Mouse (Mus musculus): ENCODE data around the gene Fbxo41.
"Not testable (repeated sequence)": the region's sequence is repeated elsewhere in the genome, so short reads cannot be mapped to it uniquely, and the experiment has no call there.

Fbxo41 gene

DNA sequence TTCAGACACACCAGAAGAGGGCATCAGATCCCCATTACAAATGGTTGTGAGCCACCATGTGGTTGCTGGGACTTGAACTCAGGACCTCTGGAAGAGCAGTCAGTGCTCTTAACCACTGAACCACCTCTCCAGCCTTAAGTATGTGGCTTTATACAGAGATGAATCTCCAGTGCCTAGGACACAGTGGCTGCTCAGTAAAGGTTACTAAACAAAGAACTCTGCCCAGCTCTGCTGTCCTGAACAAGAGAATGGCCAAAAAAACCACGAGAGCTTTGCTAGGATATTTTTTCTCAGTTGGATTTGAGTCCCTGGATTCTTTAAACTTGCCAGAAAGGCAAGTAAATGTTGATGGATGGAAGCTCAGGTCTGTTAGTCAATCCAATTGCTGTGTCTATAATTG lies 52.7 kb downstream of the Fbxo41 start:
- DNase-seq (ENCODE audit: low read depth, low spot score), result not testable (repeated sequence)

GRCm38 (mm10) chr6:85447351-85447750 lies 55.4 kb downstream of the Fbxo41 start:
- DNase-seq (ENCODE audit: low read depth, low spot score), result no peak

GRCm38 (mm10) chr6:85445286-85445685 lies 57.5 kb downstream of the Fbxo41 start:
- no peak for DNase-seq (ENCODE audit: low read depth, low spot score)

DNA sequence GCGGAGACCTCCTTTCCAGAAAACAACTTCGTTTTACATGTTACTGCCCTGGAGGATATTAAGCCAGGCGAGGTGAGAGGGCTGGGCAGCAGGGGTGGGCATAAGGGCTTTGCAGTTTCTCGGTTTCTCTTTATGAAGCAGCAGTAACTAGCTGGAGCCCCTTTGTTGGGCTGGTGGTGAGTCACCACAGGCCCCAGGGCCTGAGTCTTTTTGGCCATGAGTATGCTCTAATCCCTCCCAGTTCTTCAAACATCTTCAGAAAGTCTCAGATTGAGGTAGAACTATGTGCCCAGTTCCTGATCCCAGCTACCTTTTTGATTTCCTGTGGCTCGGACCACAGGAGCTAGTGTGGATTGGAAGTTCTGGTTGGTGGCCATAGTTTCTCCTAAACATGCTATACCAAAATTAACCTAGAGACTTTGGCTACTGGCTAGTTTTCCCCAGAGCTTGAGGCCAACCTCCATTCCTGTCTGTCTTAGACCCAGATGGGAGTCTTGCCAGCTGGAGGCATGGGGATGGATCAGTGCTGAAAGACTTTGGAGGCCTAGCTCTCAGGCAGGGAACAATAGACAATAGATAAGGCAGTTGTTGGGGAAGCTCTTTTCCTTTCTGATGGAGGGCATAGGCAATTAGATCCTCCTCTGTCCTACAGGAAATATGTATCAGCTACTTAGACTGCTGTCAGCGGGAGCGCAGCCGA lies 58.4 kb downstream of the Fbxo41 start:
- no peak for DNase-seq (ENCODE audit: low read depth, low spot score)

GRCm38 (mm10) chr6:85443488-85444233 lies 59.1 kb downstream of the Fbxo41 start:
- DNase-seq (ENCODE audit: low read depth, low spot score), result no peak

- no peak for DNase-seq (ENCODE audit: low read depth, low spot score)
Measured at GRCm38 (mm10) chr6:85441142-85441541, 61.7 kb downstream of the Fbxo41 start.

DNA sequence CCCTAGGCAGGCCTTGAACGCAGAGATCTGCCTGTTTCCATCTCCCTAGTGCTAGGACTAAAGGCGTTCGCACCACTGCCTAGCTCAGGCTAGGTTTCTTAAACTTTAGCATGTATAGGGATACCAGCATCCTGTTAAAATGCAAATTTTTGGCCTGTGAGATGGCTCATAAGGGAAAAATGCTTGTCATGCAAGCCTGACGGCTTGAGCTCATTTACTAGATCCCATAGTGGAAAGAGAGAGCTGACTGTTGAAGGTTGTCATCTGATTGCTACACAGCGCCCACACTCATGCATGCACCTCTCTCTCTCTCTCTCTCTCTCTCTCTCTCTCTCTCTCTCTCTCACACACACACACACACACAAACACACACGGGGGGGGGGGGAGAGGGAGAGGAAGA lies 66.2 kb downstream of the Fbxo41 start:
- no peak for DNase-seq (ENCODE audit: low read depth, low spot score)

DNA sequence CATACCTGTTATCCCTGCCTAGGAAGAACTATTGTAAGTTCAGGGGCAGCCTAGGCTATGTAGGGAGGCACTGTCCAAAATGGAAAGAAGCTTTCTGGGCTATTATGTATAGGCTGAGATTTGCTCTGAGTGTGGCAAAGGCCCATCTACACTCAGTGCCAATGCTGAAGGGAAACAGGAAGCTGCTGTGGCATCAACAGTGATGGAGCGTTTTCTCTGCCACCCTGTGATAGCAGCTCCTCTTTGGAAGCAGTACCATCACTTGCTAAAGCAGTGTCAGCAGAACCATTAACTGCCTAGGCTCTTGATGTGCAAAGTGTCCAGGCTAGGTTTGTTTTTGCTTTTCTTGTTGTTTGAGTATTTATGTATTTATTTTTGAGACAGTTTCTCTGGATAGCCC lies 66.6 kb downstream of the Fbxo41 start:
- DNase-seq (ENCODE audit: low read depth, low spot score), result no peak

DNA sequence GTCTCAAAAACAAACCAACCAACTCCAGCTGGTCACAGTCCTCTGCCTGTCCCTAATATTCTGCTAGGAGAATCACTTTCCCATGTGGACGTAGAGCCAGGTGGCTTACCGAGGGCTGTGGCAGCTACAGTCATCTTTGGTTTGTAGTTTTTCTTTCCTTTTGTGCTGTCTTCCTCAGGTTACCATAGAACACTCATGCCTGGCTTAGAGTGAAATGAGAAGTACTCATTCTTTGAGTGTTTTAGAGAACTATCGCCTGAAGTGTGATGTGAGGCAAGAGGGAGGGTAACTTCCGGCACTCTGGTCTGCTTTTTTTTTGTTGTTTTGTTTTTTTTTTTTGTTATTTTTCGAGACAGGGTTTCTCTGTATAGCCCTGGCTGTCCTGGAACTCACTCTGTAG lies 68.9 kb downstream of the Fbxo41 start:
- DNase-seq (ENCODE audit: low read depth, low spot score), result no peak

DNA sequence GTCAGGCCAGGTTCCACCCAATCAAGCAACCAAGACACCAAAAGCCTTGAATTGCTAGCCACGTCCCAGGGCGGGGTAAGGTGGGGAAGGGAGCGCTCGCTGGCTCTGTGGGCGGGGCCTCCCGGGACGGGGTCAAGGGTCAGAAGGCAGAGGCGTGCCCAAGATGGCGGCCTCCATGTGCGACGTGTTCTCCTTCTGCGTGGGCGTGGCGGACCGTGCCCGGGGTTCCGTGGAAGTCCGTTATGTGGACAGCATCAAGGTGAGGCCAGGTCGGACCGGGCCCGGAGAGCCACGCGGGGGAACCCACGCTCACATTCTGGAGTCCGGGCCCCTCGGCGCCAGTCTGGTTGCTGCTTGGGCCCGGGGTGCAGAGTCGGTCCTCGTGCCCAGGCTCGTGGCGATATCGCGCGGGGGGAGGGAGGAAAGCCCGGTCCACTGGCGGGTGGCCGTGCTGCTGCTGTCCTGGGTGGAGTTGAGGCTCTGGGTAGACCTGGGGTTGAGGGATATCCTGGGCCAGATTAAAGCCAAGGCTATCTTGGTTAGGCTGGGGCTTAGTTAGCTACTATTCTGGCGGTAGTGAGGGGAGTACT lies 70.9 kb downstream of the Fbxo41 start, which contains the start of gene Smyd5:
Gene Smyd5, plus strand, starts transcription at position 148 of the 590 bp plus-strand sequence.
- DNase-seq (ENCODE audit: low read depth, low spot score), result peak; percentile 92

DNA sequence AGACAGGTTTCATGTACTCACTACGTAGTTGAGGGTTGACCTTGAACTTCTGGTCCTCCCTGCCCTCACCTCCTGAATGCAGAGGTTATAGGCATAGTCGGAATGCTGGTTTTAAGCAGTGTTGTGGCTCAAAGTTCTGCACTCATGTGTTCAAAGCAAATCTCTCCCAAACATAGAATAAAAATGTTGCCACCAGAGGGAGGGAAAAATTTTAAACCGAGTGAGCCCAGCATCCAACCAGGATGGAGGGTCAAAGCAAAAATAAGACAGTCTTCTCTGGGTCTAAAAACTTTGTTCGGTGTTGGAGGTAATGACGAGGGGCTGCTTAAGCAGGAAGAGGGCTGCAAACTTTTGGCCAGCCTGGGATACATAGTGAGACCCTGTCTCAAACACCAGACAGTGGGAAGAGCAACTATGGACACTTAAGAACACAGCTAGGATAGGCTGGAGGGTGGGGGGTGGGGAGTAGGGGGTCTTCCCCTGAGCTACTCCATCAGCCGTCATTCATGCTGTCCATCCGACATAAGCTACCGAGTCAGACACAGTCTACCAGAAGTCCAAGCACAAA lies 71.4 kb downstream of the Fbxo41 start:
- no peak for DNase-seq (ENCODE audit: low read depth, low spot score)

GRCm38 (mm10) chr6:85423836-85424379 lies 78.9 kb downstream of the Fbxo41 start, which contains the start of gene Noto:
TSS of gene Noto (plus strand) at chr6:85423886.
- DNase-seq (ENCODE audit: low read depth, low spot score), result no peak
